Mouse (Mus musculus) forebrain, embryonic 15.5 days (tissue): ENCODE results near the gene Sall2. TPM values are rescaled to one million over a fixed set of nuclear protein-coding genes. Genes with fewer than 3 reads are reported as not detected.
"Not testable (repeated sequence)": the region's sequence is repeated elsewhere in the genome, so short reads cannot be mapped to it uniquely, and the experiment has no call there.

Source experiments
- ATAC-seq: fragments of 200-750 bp; cut with Nextera tagmentation; replicated peaks from 2 replicates; pipeline ENCODE4 v1.8.0; 2017; ENCODE audit warnings: mild to moderate bottlenecking, moderate TSS enrichment, moderate library complexity
- H3K27ac ChIP-seq: fragments of 300-500 bp; sonication (generic); replicated peaks from 2 replicates; pipeline ENCODE4 v1.5.1; 2015; ENCODE audit warnings: mild to moderate bottlenecking, inconsistent platforms
- H3K27me3 ChIP-seq: fragments of 300-500 bp; sonication (generic); 2 replicates; pipeline ENCODE4 v1.6.1; 2015; ENCODE audit warnings: inconsistent platforms
- H3K36me3 ChIP-seq: fragments of 300-500 bp; sonication (generic); 2 replicates; pipeline ENCODE4 v1.6.1; 2015; ENCODE audit warnings: mild to moderate bottlenecking, inconsistent platforms
- H3K4me1 ChIP-seq: fragments of 300-500 bp; sonication (generic); 2 replicates; pipeline ENCODE4 v1.6.1; 2015; ENCODE audit warnings: inconsistent platforms
- H3K4me2 ChIP-seq: fragments of 300-500 bp; sonication (generic); replicated peaks from 2 replicates; pipeline ENCODE4 v1.6.1; 2015; ENCODE audit warnings: mild to moderate bottlenecking, inconsistent platforms
- H3K4me3 ChIP-seq: fragments of 300-500 bp; sonication (generic); 2 replicates; pipeline ENCODE4 v1.5.1; 2015; ENCODE audit warnings: mild to moderate bottlenecking, inconsistent platforms
- H3K9ac ChIP-seq: fragments of 300-500 bp; sonication (generic); replicated peaks from 2 replicates; pipeline ENCODE4 v1.6.1; 2015; ENCODE audit warnings: mild to moderate bottlenecking, inconsistent platforms
- H3K9me3 ChIP-seq: fragments of 300-500 bp; sonication (generic); 2 replicates; pipeline ENCODE4 v1.6.1; 2016; ENCODE audit warnings: inconsistent platforms
- WGBS: fragments of 180-500 bp; shearing (Covaris S2); methylation state at CpG from one replicate; pipeline ENCODE4 v1.1.7; 2015; ENCODE audit warnings: mixed read lengths; 5-methylcytosine and 5-hydroxymethylcytosine counted together
- polyA plus RNA-seq: library from polyadenylated mRNA; unstranded; fragments of >200 nt; fragmentation: Nextera tagmentation; extraction: Ambion mirVana; gene quantifications from 2 replicates; pipeline ENCODE4 v1.2.1, GENCODE M21; 2015

Sall2 gene
- polyA plus RNA-seq, 1 experiment from 2014 or later: 31.7 TPM

DNA sequence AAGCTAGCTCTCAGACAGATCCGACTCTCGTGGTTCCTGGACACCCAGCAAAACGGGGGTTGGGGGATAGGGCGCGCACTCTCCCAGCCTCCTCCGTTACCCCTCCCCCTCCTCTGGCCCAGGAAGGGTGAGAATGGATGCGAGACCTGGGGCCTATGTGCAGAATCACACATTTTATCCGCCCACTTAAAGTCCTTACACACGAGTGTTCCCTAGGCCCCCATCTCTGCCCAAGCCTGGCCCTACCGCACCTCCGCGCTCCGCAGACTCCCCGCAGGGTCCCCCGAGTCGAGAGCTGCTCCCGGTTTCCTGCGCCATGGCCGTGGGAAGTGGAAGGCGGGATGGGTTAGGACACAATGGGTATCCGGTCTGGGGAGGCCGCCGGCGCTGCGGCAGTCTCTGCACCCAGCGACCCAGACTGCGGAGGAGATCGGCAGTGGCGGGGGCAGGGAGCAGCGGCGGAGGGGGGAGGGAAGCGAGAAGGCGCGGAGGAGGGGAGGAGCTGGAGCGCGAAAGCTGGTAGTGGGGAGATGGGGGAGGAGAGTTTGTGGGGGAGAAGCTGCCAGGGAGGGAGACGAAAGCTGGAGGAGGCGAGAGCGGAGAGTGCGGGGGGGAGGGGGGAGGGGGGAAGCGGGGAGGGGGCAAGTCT is 12.6 kb downstream of the Sall2 start:
- Histone ChIP-seq H3K36me3 (peaks cover 28% of the 10 kb centered on the region), H3K27ac (peak overlapping the region; percentile 95), H3K4me2 (peak overlapping the region; percentile 57), H3K4me1 (peaks cover 61% of the 10 kb centered on the region), H3K4me3 (peak overlapping the region; percentile 95), H3K9me3 (no peaks in the 10 kb centered on the region), H3K9ac (peak overlapping the region; percentile 89), H3K27me3 (no peaks in the 10 kb centered on the region)
- WGBS: under 1% methylated on average over 38 of the region's 41 CpGs
- peak; percentile 82 for ATAC-seq

DNA sequence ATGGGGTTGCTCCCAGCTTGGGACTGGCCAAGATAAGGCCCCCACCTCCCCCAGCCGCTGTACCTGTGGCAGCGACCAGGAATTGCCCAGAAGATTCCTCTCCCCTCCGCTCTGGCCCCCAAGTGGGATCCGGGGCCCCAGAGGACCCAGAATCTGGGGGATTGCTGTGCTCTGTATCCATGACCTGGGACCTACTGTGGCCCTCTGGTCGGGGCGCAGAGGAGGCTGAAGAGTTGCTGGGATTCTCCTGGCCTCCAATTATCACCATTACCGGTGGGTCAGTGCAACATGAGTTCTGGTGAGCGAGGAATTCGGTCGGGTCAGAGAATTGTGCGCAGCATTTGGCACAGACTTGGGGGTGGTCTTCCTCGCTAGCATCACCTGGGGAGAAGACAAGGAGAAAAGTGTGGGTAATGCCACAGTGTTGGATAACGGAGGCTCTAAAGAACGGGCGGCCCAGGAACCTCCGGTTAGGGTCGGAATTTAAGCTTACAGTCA is 13.2 kb downstream of the Sall2 start:
- 12% methylated on average over 17 of the region's 17 CpGs for WGBS
- Histone ChIP-seq H3K4me2 (peak overlapping the region; percentile 57), H3K9me3 (no peaks in the 10 kb centered on the region), H3K27ac (peak overlapping the region; percentile 95), H3K36me3 (peaks cover 28% of the 10 kb centered on the region), H3K4me3 (peak overlapping the region; percentile 95), H3K4me1 (peaks cover 64% of the 10 kb centered on the region), H3K9ac (peak overlapping the region; percentile 89), H3K27me3 (no peaks in the 10 kb centered on the region)
- peak; percentile 5; the same call in 1 of the 2 replicates for ATAC-seq

DNA sequence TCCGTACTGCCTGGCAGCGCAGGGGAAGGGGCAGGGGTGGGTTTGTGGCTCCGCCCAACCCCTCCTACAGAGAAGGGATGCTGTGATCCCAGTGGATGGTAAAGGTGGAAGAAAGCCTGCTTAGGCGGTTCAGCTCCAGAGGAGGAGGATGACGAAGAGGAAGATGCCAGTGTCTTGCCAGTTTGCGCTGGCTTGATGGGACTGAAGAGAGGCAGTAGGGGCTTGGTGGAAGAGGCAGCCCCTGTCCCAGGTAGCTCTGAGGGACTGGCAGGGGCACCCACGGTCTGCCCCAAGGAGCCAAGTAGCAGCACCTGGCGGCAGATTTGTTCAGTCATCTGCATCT is 13.8 kb downstream of the Sall2 start:
- H3K4me1 ChIP-seq: peaks cover 67% of the 10 kb centered on the region
- H3K27me3 ChIP-seq: no peaks in the 10 kb centered on the region
- peaks cover 28% of the 10 kb centered on the region for H3K36me3 ChIP-seq
- WGBS: 41% methylated on average over 8 of the region's 8 CpGs
- H3K4me3 ChIP-seq: peak overlapping the region; percentile 95
- H3K4me2 ChIP-seq: peak overlapping the region; percentile 57
- peak overlapping the region; percentile 95; the same call in 1 of the 2 replicates for H3K27ac ChIP-seq
- no peaks in the 10 kb centered on the region for H3K9me3 ChIP-seq
- ATAC-seq: no peak
- peak overlapping the region; percentile 89; the same call in 1 of the 2 replicates for H3K9ac ChIP-seq

DNA sequence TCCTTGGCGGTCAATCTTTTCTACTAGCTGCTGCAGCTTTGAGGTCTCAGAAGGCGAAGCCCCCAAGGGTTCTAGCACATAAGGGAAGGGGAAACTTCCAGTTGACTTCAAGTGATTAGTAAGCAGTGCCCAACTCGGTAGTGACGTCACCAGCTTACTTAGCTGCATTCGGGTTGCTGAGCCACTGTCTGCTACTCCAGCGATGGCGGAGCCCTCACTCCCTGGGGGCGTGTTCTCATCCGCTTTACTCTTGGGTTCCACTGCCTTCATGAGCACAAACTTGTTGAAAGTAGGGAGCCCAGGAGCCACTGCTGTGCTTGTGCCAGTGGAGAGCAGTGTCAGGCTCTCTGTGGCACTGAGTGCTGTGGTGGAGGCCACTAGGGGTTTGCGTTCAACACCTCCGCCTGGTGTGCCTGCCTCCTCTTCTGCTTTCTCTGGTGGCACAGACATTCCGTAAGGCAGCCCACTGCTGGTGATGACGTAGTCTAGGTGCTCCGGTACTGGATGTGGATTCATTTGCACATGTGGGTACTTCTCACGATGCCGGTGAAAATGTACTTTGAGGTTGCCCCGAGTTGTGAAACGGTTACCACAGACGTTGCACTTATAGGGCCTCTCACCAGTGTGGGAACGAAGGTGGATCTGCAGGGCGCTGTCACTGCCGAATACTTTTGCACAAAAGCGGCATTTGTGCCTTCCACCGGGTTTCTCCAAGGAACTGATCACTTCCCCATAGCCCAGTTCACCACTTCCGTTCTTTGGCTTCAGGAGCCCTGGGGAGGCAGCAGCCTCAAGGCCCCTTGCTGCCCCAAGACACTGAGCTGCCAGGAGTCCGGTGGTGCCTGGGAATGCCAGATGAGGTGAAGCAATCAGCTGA is 14.4 kb downstream of the Sall2 start:
- Histone ChIP-seq H3K4me3 (peak overlapping the region; percentile 95), H3K4me1 (peaks cover 64% of the 10 kb centered on the region), H3K4me2 (peak overlapping the region; percentile 57), H3K9me3 (no peaks in the 10 kb centered on the region), H3K36me3 (peaks cover 28% of the 10 kb centered on the region), H3K27ac (no peak overlapping the region), H3K27me3 (no peaks in the 10 kb centered on the region), H3K9ac (0 out of 2 replicates have a peak overlapping the region, but pooled peaks have one; percentile 89)
- ATAC-seq: no peak
- 86% methylated on average over 26 of the region's 26 CpGs for WGBS

DNA sequence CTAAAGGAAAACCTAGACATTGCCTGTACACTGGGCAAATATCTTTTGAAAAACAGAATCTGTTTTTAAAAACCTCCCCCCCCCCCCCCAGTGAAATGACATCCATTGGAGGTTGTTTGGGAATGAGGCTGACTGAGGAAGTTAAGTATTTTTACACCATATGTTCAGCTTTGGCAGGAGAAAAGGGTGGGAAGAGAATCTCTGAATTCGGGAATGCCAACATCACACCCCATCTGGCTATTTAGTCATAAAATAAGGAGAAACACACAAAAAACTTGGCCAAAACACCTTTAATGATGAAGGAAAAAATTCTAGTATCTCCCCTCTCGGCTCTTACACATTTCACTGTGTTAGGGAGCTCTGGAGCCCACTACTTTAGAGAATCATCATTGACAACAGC is 17.7 kb downstream of the Sall2 start:
- ATAC-seq: 0 out of 2 replicates have a peak, but pooled peaks have one; percentile 26
- Histone ChIP-seq H3K4me3 (no peak overlapping the region), H3K27me3 (no peaks in the 10 kb centered on the region), H3K4me1 (peaks cover 53% of the 10 kb centered on the region), H3K4me2 (no peak overlapping the region), H3K36me3 (peaks cover 28% of the 10 kb centered on the region), H3K9ac (no peak overlapping the region), H3K9me3 (no peaks in the 10 kb centered on the region), H3K27ac (no peak overlapping the region)
- WGBS: 48% methylated on average over 2 of the region's 2 CpGs

DNA sequence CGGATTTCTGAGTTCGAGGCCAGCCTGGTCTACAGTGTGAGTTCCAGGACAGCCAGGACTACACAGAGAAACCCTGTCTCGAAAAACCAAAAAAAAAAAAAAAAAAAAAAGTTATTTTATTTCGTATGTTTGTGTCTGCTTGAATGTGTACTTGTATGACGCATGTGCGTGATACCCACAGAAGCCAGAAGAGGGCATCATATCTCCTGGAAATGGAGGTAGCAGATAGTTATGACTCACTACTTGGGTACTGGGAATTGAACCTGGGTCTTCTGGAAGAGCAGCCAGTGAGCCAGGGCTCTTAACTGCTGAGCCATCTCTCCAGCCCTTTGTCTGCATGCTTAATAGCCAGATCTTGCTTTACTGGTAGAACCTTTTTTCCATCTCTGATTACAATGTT is 18.2 kb downstream of the Sall2 start:
- Histone ChIP-seq H3K4me1 (peaks cover 51% of the 10 kb centered on the region), H3K36me3 (peaks cover 28% of the 10 kb centered on the region)
- H3K9me3 ChIP-seq, H3K9ac ChIP-seq, H3K4me2 ChIP-seq, ATAC-seq, H3K27ac ChIP-seq, H3K27me3 ChIP-seq, H3K4me3 ChIP-seq: not testable (repeated sequence)
- 96% methylated on average over 6 of the region's 6 CpGs for WGBS

DNA sequence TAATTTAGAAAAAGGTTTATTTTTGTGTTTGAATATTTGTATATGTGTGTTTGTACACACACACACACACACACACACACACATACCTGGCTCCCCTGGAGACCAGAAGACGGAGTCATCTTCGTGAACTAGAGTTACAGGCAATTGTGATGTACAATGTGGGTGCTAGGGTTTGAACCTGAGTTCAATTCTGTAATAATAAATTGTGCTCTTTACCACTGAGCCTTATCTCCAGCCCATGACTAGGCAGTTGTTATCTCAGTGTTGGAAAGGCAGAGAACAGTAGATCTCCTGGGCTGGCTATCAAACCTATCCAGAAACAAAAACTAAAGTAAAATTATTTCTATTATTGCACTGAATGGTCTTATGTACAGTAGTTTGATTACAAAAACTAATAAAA is 22.5 kb downstream of the Sall2 start:
- Histone ChIP-seq H3K27me3 (no peaks in the 10 kb centered on the region), H3K4me1 (peaks cover 23% of the 10 kb centered on the region), H3K4me3 (no peak overlapping the region), H3K9me3 (no peaks in the 10 kb centered on the region), H3K9ac (no peak overlapping the region), H3K27ac (no peak overlapping the region), H3K36me3 (no peaks in the 10 kb centered on the region; the same call in 1 of the 2 replicates), H3K4me2 (no peak overlapping the region)
- WGBS: 92% methylated on average over 2 of the region's 2 CpGs
- no peak for ATAC-seq

DNA sequence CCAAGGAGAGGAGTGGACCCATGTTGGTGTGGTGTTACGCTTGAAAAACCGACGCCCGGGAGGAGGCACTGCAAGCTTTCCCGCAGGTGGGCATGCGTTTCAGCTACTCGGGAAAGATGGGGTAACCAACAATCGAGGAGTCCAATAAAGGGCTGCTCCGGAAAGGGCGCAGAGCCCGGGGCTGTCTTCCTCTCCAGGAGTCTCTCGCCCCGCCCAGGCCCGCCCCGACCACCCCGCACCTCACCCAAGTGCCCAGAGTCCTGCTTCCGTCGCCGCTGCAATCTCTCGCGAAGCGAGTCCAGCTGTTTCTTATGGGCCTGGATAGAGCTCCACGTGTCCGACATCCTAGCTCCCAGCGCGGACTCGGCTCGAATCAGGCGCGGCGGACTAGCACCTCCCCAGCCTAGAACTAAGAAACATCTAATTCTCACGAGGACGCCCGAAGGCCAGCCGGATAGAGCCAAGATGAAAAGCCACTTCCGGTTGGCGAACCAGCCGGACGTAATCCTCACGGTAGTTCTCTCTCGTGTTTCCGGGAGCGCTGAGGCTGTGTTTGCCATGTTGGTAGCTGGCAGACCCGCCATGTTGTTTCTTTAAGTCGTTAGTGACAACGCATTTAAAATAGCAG is 23.8 kb downstream of the Sall2 start, which contains the start of gene Mettl3:
Gene Mettl3, minus strand, starts transcription at position 485 of the 628 bp plus-strand sequence.
- Histone ChIP-seq H3K4me1 (peaks cover 14% of the 10 kb centered on the region), H3K36me3 (peaks cover 4% of the 10 kb centered on the region), H3K4me2 (peak within 1 kb of the TSS; percentile 58), H3K27me3 (no peaks in the 10 kb centered on the region), H3K4me3 (peak within 1 kb of the TSS; percentile 64), H3K9ac (peak within 1 kb of the TSS; percentile 72), H3K27ac (peak within 1 kb of the TSS; percentile 94), H3K9me3 (no peaks in the 10 kb centered on the region)
- whole genome bisulfite sequencing: under 1% methylated on average over 46 of the region's 46 CpGs
- peak; percentile 95 for ATAC-seq

DNA sequence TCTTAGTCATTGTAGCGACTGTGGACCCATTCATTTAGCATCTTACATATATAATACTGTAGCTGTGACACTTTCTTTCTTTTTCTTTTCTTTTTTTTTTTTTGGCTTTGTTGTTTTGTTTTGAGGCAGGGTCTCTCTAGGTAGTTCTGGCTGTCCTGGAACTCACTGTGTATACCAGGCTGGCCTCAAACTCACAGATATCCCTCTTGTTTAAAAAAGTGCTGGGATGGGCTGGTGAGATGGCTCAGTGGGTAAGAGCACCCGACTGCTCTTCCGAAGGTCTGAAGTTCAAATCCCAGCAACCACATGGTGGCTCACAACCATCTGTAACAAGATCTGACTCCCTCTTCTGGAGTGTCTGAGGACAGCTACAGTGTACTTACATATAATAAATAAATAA is 25.0 kb downstream of the Sall2 start:
- not testable (repeated sequence) for H3K27ac ChIP-seq, H3K9ac ChIP-seq, H3K27me3 ChIP-seq, H3K4me2 ChIP-seq, H3K9me3 ChIP-seq, H3K4me3 ChIP-seq, ATAC-seq
- 81% methylated on average over 3 of the region's 3 CpGs for WGBS
- Histone ChIP-seq H3K36me3 (peaks cover 15% of the 10 kb centered on the region), H3K4me1 (peaks cover 14% of the 10 kb centered on the region)

DNA sequence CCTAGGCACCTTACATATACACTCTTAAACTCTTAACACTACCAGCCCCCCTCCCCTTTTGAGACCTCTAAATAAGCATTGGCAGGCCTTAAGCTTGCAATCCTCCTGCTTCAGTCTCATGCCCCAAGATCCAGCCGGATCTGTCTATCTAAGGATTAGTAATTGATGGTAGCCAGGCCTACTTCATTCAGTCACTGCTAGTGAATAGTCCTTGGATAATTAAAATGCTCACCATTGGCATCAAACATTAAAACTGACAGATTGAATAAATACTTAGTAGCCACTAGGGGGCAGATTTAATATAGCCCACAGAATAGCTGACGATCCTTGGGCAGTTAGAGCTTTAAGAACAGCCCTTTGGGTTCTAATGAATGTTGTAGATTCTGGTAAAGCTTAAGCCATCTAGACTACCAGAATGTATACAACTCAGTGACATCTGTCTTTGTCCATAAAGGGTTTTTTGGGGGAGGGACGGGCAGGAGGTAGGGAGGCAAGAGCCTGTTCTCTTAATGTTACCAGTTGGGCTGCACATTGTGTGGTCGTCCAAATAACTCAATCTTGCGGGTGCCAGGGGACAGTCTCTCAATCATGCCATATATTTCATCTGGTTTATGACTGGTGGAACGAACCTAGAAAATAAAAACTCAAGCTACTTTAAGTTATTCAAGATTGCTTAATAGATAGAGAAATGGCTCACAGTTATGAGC is 32.9 kb downstream of the Sall2 start:
- Histone ChIP-seq H3K4me2 (no peak overlapping the region), H3K9me3 (no peaks in the 10 kb centered on the region), H3K4me3 (no peak overlapping the region), H3K27ac (no peak overlapping the region), H3K4me1 (no peaks in the 10 kb centered on the region), H3K9ac (no peak overlapping the region), H3K27me3 (no peaks in the 10 kb centered on the region), H3K36me3 (peaks cover 75% of the 10 kb centered on the region)
- ATAC-seq: peak; percentile 63
- 64% methylated on average over 6 of the region's 6 CpGs for WGBS

DNA sequence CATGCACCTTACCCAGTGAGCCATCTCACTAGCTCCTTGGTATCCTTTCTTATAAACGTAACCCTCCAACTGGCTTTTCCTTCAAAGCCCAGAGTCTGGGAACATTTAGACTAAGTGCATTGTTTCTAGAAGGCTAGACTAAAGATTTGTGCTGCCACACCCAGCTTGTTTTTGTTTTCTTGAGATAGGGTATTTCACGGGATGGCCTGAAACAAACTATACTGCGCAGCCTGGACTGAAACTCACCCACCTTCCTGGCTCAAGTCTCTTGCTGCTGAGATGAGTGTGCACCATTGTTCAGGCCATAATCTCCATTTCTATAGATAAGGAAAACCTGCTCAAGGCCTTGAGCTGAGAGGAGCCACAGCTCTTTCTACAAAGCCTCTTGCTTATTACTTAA is 44.4 kb downstream of the Sall2 start:
- Histone ChIP-seq H3K9ac (no peak overlapping the region), H3K27me3 (no peaks in the 10 kb centered on the region), H3K4me2 (no peak overlapping the region), H3K36me3 (peaks cover 33% of the 10 kb centered on the region), H3K9me3 (no peaks in the 10 kb centered on the region), H3K4me1 (peaks cover 9% of the 10 kb centered on the region), H3K27ac (no peak overlapping the region), H3K4me3 (no peak overlapping the region)
- 91% methylated on average over 3 of the region's 3 CpGs for WGBS
- ATAC-seq: no peak
